Mouse (Mus musculus): ENCODE measurements around the gene Smim12. TPM values are rescaled to one million over a fixed set of nuclear protein-coding genes. Genes with fewer than 3 reads are reported as not detected.

Gene Smim12
- 10 to 100 TPM; 48.8 to 52.1 TPM for total RNA-seq (2021)

GRCm38 (mm10) chr4:127243552-127243951 lies at the start of gene Smim12:
Smim12 (plus strand) TSS chr4:127243784.
- peak; percentile 99 to 100 for DNase-seq
- intact Hi-C loops (cut with DNase I): loop anchor here (5.0 to 10.0 kb wide), 2 partner anchors 166 to 219 kb away; partner anchors contain the start of genes Sfpq and Zmym6

- DNase-seq: no peak
- intact Hi-C loops (cut with DNase I): no loop called here
Observed at GRCm38 (mm10) chr4:127194477-127195269, 48.9 kb upstream of the Smim12 start.

GRCm38 (mm10) chr4:127198609-127199008 lies 45.0 kb upstream of the Smim12 start:
- no peak for DNase-seq
- intact Hi-C loops (cut with DNase I): no loop called here

GRCm38 (mm10) chr4:127199406-127199805 lies 44.2 kb upstream of the Smim12 start:
- intact Hi-C loops (cut with DNase I): no loop called here
- no peak for DNase-seq

GRCm38 (mm10) chr4:127200164-127200722 lies 43.3 kb upstream of the Smim12 start:
- intact Hi-C loops (cut with DNase I): no loop called here
- DNase-seq: no peak

GRCm38 (mm10) chr4:127200769-127201617 lies 42.6 kb upstream of the Smim12 start:
- DNase-seq: peak in 1 of 2 experiments; percentile 2
- intact Hi-C loops (cut with DNase I): no loop called here

- intact Hi-C loops (cut with DNase I): no loop called here
- no peak for DNase-seq
Observed at GRCm38 (mm10) chr4:127203081-127203480, 40.5 kb upstream of the Smim12 start.

GRCm38 (mm10) chr4:127211318-127211717 lies 32.3 kb upstream of the Smim12 start:
- DNase-seq: no peak
- intact Hi-C loops (cut with DNase I): no loop called here

- intact Hi-C loops (cut with DNase I): no loop called here
- DNase-seq: no peak
Observed at GRCm38 (mm10) chr4:127214510-127214909, 29.1 kb upstream of the Smim12 start.

GRCm38 (mm10) chr4:127215103-127215502 lies 28.5 kb upstream of the Smim12 start:
- DNase-seq: no peak
- intact Hi-C loops (cut with DNase I): no loop called here

GRCm38 (mm10) chr4:127215799-127216198 lies 27.8 kb upstream of the Smim12 start:
- intact Hi-C loops (cut with DNase I): no loop called here
- no peak for DNase-seq

- intact Hi-C loops (cut with DNase I): no loop called here
- DNase-seq: no peak
Observed at GRCm38 (mm10) chr4:127216251-127216651, 27.3 kb upstream of the Smim12 start.

GRCm38 (mm10) chr4:127217048-127217447 lies 26.5 kb upstream of the Smim12 start:
- intact Hi-C loops (cut with DNase I): no loop called here
- no peak for DNase-seq

GRCm38 (mm10) chr4:127223291-127223690 lies 20.3 kb upstream of the Smim12 start:
- no peak for DNase-seq
- intact Hi-C loops (cut with DNase I): no loop called here

GRCm38 (mm10) chr4:127223755-127224154 lies 19.8 kb upstream of the Smim12 start:
- intact Hi-C loops (cut with DNase I): no loop called here
- DNase-seq: no peak

GRCm38 (mm10) chr4:127224444-127225100 lies 19.0 kb upstream of the Smim12 start:
- intact Hi-C loops (cut with DNase I): no loop called here
- DNase-seq: no peak

- no peak for DNase-seq
- intact Hi-C loops (cut with DNase I): no loop called here
Observed at GRCm38 (mm10) chr4:127226067-127226466, 17.5 kb upstream of the Smim12 start.

GRCm38 (mm10) chr4:127227051-127227673 lies 16.4 kb upstream of the Smim12 start:
- intact Hi-C loops (cut with DNase I): no loop called here
- DNase-seq: no peak

GRCm38 (mm10) chr4:127232028-127232427 lies 11.6 kb upstream of the Smim12 start:
- intact Hi-C loops (cut with DNase I): no loop called here
- no peak for DNase-seq

GRCm38 (mm10) chr4:127232551-127232950 lies 11.0 kb upstream of the Smim12 start:
- DNase-seq: no peak
- intact Hi-C loops (cut with DNase I): no loop called here
